Mouse (Mus musculus) liver, adult (tissue): ENCODE measurements around the gene Fgfr3.

ENCODE experiments used
- GATA4 ChIP-seq: IDR thresholded peaks from 2 replicates; pipeline ENCODE4 v1.6.1; 2014; ENCODE audit warnings: mild to moderate bottlenecking, low read length; ENCODE audit not compliant: insufficient replicate concordance

Gene Fgfr3

DNA sequence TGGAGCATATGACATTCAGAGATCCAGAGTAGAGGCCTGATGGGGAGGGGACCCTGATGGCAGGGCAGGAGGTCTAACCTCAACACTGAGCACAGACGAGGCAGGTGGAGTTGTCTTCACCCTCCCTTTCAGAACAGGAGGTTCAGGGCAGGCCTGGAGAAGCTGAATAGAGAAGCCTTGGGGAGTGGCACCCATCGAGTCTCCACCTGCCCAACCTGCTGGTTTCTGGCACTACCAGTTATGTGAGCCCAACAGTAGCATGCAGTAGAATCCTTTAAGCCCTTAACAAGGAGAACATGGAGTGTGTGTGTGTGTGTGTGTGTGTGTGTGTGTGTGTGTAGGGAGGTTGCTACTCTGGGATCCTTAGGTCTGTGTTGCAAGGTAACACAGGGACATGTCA is 8.9 kb upstream of the Fgfr3 start:
- TF ChIP-seq GATA4, result no peak

DNA sequence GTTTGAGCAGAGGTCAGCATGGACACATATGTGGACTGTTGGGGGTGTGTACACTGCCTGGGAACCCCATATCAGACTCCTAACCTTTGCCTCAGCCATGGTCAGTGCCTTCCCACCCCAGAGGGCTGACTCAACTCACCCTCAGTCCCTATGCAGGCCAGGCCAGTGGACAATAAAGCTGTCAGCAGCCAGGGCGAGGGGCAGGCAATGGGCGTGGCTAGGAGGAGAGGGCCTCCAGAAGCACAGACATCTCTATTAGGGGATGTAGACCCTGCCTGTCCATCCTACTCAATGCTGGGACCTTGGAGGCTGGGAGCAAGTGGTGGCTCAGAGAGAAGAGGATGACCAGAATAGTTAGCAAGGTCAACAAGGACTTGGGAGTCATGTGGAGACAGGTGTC is 6.3 kb upstream of the Fgfr3 start:
- TF ChIP-seq GATA4, result no peak

DNA sequence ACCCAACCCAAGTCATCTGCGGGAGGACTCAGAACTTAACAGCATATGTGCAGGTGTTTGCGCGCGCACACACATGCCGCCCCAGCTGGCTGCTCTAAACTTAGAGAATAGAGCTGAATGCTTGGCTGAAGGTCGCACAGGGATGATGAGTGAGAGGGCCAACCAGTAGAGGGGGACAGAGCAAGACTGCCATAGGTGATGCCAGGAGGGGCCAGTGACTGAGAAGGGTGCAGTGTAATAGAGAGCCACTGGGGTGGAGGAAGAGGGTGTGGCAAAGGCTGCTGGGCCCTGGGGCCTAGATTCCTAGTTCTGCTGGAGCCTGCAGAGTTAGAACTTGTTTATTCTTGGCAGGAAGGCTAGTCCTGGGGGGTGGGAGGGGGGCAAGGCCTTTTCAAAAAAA is 5.0 kb upstream of the Fgfr3 start:
- no peak for TF ChIP-seq GATA4

GRCm38 (mm10) chr5:33718460-33718859 is 3.0 kb upstream of the Fgfr3 start:
- TF ChIP-seq GATA4, result no peak

DNA sequence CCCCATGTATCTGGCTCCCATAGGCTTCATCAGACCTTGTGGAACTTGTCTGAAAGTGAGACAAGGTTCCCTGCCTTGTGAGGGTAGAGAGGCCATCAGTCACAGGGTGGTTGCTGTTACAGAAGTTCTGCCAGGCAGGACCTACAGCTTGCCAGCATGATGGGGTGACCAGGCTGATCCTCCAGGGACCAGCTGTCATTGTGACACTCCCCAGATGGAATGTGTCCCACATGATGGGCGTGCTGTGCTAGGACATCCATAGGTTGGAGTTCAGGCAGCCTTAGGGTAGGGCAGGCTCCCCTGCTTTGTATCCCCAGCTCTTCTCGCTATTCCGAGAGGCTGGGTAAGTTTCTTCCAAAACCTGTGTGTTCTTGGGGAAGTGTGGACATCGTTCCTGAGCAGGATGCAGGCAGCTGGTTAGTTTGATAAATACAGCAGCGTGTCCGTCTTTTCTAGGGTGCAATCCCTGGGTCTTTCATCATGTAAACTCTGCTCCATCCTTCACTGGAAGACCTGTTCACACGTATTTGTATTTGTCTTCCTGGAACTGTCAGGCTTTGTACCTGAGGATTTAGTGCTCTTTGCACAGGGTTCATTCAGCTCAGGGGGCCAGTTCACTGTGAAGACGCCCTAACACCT is 503 bp upstream of the Fgfr3 start:
- no peak for TF ChIP-seq GATA4

GRCm38 (mm10) chr5:33722266-33723018 is 968 bp downstream of the Fgfr3 start:
- no peak for TF ChIP-seq GATA4

DNA sequence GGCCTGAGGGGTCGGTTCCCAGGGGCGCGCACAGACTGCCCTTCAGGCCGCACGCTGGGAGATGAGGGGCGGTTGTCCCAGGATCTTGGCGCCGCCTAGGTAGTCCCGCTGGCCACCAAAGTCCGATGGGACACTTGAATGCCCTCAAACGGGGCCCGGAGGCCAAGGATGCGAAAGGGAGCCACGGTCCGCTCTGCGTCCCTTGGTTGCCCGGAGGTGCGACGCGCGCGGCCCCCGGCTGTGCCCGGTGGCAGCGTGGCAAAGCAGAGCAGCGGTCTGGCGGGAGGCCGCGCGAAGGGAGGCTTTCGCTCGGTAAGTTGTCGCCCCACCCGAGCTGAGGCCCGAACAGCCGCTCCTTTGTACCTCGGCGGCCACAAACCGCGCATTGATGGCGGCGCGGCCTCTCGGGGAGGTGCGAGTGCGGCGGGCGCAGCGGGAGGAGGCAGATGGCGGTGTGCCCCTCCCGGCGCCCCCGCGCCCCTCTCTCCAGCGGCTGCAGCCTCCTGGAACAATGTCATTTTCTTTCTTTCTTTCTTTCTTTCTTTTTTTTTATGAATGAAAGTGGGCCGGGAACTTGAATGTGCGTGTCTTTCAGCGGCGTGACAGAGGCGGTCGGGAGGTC is 1.7 kb downstream of the Fgfr3 start:
- TF ChIP-seq GATA4, result no peak

DNA sequence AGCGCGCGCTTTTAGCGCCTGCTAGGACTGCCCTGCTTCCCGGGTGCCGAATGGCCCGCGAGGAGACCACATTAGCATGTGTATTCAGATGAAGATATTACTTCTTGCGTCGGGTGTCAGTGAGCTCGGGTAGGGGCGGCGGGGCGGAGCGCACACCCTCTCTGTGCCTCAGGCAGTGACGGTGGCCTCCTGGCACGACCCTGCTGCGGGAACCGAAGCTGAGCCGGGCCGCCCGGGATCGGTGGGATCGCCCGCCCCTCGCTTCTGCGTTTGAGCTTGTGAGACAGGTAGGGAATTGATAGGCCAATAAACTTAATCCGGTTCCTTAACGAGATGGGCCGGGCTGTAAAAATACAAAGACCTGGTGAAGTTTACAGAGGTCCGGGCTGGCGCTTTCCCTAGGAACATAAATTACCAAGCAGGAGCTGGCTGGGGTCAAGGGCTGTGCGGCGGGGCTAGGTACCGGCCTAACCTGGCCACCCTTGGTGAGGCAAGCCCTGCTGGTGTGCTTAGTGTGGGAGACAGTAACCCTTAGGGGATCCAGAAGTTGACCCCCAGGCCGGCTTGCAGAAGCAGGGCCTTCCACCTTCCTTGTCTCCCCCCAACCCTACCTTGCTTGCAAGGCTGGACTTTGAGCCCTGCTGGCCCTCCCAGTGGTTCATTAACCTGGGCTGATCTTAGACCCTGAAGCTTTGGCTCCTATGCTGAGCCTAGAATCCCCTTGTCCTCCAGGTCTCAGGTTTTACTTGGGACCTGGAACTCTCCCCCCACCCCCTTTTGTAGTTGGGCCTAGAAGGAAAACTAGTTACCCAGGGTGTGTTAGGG is 2.4 kb downstream of the Fgfr3 start:
- no peak for TF ChIP-seq GATA4

GRCm38 (mm10) chr5:33726081-33726647 is 4.7 kb downstream of the Fgfr3 start:
- TF ChIP-seq GATA4, result no peak

- TF ChIP-seq GATA4, result no peak
These were observed 5.4 kb downstream of the Fgfr3 start for GRCm38 (mm10) chr5:33726891-33727290.

GRCm38 (mm10) chr5:33728841-33729240 is 7.4 kb downstream of the Fgfr3 start:
- TF ChIP-seq GATA4, result no peak

DNA sequence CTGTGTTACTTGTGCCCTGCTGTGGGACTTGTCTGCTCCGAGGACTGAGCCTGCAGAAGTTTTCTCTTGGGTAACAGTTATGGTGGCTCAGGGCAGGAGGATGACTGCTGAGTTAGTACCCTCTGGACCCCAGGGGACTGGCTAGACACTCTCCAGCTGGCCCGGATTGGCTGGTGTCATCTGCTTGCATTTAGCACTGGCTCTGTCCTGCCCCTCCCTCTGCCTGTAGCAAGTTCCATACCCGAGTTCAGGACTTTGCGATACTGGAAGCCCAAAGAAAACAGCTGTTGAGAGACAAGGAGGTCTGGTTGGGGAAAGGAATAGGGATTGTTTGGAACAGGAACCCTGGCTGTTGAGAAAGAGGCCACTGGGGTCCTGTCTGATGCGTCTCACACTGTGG is 9.0 kb downstream of the Fgfr3 start:
- TF ChIP-seq GATA4, result no peak

DNA sequence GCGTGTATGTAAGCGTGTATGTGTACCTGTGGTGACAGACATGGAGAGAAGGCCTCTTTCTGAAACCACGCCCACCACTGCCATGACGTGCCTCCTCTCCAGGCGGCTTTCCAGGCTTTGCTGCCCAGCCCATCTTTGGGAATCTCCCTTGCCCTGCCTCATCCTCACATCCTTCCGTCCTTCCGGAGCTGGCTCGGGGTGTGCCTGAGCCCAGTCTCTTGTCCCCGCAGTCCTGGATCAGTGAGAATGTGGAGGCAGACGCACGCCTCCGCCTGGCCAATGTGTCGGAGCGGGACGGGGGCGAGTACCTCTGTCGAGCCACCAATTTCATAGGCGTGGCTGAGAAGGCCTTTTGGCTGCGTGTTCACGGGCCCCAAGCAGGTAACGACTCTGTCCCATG is 9.6 kb downstream of the Fgfr3 start:
- no peak for TF ChIP-seq GATA4

DNA sequence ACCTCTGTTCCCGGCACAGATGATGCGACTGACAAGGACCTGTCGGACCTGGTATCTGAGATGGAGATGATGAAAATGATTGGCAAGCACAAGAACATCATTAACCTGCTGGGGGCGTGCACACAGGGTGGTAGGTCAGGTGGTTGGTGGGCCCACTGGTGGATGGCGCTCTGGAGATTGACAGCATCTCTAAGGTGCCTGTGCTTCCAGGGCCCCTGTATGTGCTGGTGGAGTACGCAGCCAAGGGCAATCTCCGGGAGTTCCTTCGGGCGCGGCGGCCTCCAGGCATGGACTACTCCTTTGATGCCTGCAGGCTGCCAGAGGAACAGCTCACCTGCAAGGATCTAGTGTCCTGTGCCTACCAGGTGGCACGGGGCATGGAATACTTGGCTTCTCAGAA is 12.4 kb downstream of the Fgfr3 start:
- no peak for TF ChIP-seq GATA4

- TF ChIP-seq GATA4, result no peak
These were observed 14.1 kb downstream of the Fgfr3 start for GRCm38 (mm10) chr5:33735412-33736092.
